Mouse (Mus musculus) forebrain, embryonic 10.5 days (tissue): ENCODE results near the gene Atp9a. TPM values are rescaled to one million over a fixed set of nuclear protein-coding genes. Genes with fewer than 3 reads are reported as not detected.

Source experiments
- DNase-seq: peaks from one replicate; pipeline ENCODE4 v3.0.0-alpha.2; 2017; ENCODE audit warnings: low spot score; ENCODE audit errors: extremely low spot score
- H3K27ac ChIP-seq: fragments of 300-500 bp; sonication (generic); 2 replicates; pipeline ENCODE4 v1.5.1; 2016; ENCODE audit warnings: mild to moderate bottlenecking
- H3K27me3 ChIP-seq: fragments of 300-500 bp; sonication (generic); 2 replicates; pipeline ENCODE4 v1.6.1; 2016; ENCODE audit warnings: mild to moderate bottlenecking; ENCODE audit not compliant: poor library complexity, severe bottlenecking
- H3K36me3 ChIP-seq: fragments of 300-500 bp; sonication (generic); replicated peaks from 2 replicates; pipeline ENCODE4 v1.6.1; 2016; ENCODE audit warnings: mild to moderate bottlenecking, moderate library complexity
- H3K4me1 ChIP-seq: fragments of 300-500 bp; sonication (generic); 2 replicates; pipeline ENCODE4 v1.6.1; 2016
- H3K4me3 ChIP-seq: fragments of 300-500 bp; sonication (generic); 2 replicates; pipeline ENCODE4 v1.5.1; 2016; ENCODE audit warnings: mild to moderate bottlenecking, moderate library complexity
- H3K9me3 ChIP-seq: fragments of 300-500 bp; sonication (generic); 2 replicates; pipeline ENCODE4 v1.6.1; 2016; ENCODE audit warnings: mild to moderate bottlenecking, moderate library complexity
- WGBS: fragments of 180-500 bp; shearing (Covaris S2); methylation state at CpG from one replicate; pipeline ENCODE4 v1.1.7; 2016; 5-methylcytosine and 5-hydroxymethylcytosine counted together
- polyA plus RNA-seq: library from polyadenylated mRNA; unstranded; fragments of >200 nt; fragmentation: Nextera tagmentation; extraction: Ambion mirVana; gene quantifications from 2 replicates; pipeline ENCODE4 v1.2.1, GENCODE M21; 2016

Gene Atp9a
- polyA plus RNA-seq, 1 experiment from 2014 or later: 8.7 TPM

DNA sequence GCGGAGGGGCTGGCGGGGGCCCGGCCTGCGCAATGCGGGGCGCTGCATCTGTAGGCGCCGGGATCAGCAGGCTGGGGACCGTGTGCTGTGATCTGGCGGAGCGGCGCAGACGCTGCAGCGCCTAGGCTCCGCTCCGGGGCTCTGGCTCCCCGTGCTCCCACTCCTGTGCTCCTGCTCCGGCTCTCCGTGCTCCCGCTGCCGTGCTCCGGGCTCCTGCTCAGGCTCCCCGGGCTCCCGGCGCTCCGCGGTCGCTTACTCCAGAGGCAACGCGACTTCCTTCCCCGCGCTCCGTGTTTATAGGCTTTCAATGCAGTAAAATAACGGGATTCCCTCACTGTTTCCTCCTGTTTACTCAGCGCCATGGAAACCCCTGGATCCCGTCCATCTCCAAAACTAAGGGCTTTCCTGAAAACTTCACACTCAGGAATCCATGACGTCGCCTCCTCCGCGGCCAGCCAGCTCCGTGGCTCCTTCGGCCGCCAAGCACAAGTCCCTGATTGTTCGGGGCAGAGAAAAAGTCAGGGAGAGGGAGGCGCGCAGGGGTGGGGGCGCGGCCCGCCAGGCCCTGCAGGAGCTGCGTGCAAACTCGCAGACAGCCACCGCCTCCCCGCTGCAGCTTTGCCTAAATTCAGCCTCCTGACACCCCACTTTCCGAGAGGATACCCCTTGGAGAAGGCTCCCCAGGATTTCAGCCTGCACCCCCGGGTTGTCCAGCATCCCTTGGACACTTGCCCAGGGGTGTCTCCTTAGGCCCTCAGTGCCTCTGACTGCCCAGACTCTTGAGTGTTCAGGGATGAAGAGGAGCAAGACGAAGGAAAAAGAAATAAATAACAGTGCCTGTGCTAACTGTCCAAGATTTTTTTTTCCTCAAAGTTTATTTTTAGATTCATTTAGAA is 140.5 kb downstream of the Atp9a start, which contains the start of gene Nfatc2:
Gene Nfatc2, minus strand, starts transcription at position 167 of the 896 bp plus-strand sequence.
- Histone ChIP-seq H3K27me3 (peaks cover 90% of the 10 kb centered on the region), H3K4me3 (peak within 1 kb of the TSS; percentile 68), H3K36me3 (no peaks in the 10 kb centered on the region), H3K4me1 (peaks cover 33% of the 10 kb centered on the region), H3K27ac (peak within 1 kb of the TSS; percentile 72), H3K9me3 (no peaks in the 10 kb centered on the region)
- peak; percentile 70 for DNase-seq
- 1% methylated on average over 49 of the region's 56 CpGs for WGBS

DNA sequence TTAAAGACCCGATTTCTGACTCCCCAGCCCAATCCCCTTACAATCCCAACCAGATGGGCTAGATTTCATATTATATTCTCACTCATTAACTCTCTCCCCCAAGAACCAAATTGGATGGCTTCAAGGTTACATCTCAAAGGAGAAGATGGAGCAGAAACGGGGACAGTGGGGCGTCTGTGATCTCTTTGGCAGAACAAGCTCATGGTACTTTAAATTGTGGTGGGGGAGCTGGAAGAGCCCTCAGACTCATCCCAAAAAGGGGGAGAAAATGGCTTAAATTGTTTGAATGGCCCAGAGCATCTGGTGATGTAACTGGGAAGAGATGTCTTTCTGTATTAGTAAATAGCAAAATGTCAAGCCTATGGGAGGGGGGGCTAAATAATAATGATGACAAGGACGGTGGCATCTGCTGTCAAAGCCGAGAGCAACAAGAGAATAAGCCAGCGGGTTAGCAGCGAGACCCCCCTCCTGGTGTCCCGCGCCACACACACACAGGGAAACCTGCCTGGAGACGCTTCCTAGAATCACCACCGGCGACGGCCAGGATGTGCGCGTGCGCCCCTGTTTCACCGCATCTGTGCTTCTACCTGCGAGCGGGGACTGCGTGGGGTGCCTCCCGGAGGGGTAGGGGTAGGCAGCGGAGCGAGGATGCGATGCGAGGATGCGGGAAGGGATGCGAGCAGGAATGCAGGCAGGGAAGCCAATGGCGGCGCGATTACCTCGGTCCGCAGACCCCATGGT is 141.3 kb downstream of the Atp9a start:
- no peaks in the 10 kb centered on the region for H3K36me3 ChIP-seq
- peak; percentile 60 for DNase-seq
- H3K4me3 ChIP-seq: peak overlapping the region; percentile 68
- peaks cover 37% of the 10 kb centered on the region for H3K4me1 ChIP-seq
- H3K27ac ChIP-seq: peak overlapping the region; percentile 72
- 2% methylated on average over 32 of the region's 32 CpGs for WGBS
- no peaks in the 10 kb centered on the region for H3K9me3 ChIP-seq
- peaks cover 96% of the 10 kb centered on the region for H3K27me3 ChIP-seq

DNA sequence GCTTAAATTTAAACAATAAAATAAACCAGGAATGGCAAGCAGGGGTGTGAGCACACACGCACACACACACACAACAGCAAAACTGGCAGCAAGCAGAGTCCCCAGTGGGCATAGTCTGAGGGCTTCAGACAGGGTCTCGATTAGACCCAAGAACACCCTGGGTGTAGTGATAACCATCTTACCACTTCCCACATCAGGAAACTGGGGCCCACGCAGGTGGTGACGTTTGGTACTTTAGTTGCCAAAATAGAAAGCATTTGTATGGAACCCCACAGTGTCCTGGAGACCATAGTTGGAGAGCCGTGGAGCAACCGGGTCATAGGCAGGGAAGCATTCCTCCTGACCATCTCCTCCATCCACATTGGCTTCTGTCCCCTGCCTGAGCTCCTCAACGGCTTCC is 146.5 kb downstream of the Atp9a start:
- Histone ChIP-seq H3K4me3 (no peak overlapping the region), H3K27ac (no peak overlapping the region)

DNA sequence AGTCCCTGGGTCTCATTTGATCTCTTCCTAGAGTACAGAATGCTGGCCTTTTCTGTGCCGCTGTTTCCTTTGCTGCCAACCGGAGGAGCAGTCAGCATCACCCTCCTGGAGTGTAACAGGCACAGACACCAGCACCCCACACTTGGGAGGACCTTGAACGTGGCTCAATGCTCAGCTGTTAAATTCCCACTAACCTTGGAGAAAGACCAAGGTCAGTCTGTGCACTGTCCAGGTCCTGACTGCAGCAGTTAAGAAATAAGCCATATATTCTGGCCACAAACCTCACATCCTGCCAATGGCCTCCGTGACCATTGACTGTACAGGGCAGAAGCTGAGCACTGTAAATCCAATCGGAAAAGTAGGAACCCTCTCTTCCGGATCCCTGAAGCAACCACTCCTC is 148.5 kb downstream of the Atp9a start:
- H3K4me1 ChIP-seq: peaks cover 26% of the 10 kb centered on the region
- H3K4me3 ChIP-seq: no peak overlapping the region
- 85% methylated on average over 6 of the region's 6 CpGs for WGBS
- H3K36me3 ChIP-seq: no peaks in the 10 kb centered on the region
- no peaks in the 10 kb centered on the region for H3K9me3 ChIP-seq
- H3K27me3 ChIP-seq: peaks cover 73% of the 10 kb centered on the region
- H3K27ac ChIP-seq: no peak overlapping the region
- no peak for DNase-seq

More for the DNA sequence above, 146.5 kb downstream of the Atp9a start:
- Histone ChIP-seq H3K4me1 (peaks cover 12% of the 10 kb centered on the region), H3K36me3 (no peaks in the 10 kb centered on the region), H3K9me3 (no peaks in the 10 kb centered on the region), H3K27me3 (peaks cover 73% of the 10 kb centered on the region)
- no peak for DNase-seq
- 92% methylated on average over 7 of the region's 7 CpGs for WGBS

DNA sequence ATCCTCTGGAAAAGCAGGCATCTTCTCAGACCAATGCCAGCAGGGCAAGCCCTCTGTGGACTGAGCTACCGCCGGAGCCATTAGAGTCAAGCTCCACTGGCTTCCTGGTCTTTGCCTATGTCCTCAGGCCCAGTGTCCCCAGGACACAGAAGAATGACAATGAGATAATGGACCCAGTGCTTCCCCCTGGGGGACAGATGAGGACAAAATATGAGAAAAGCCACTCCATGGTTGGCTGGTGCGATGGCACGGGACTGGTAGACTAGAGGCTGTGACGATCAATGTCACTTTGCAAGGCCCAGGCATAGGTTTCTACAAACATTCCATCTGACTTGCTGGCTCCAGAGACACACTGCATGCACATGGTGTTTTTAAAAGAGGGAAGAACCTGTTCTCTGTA is 149.2 kb downstream of the Atp9a start:
- 87% methylated on average over 5 of the region's 5 CpGs for WGBS
- no peaks in the 10 kb centered on the region for H3K9me3 ChIP-seq
- no peak overlapping the region for H3K27ac ChIP-seq
- peaks cover 27% of the 10 kb centered on the region for H3K4me1 ChIP-seq
- no peak overlapping the region for H3K4me3 ChIP-seq
- H3K27me3 ChIP-seq: peaks cover 73% of the 10 kb centered on the region
- no peak for DNase-seq
- no peaks in the 10 kb centered on the region for H3K36me3 ChIP-seq

DNA sequence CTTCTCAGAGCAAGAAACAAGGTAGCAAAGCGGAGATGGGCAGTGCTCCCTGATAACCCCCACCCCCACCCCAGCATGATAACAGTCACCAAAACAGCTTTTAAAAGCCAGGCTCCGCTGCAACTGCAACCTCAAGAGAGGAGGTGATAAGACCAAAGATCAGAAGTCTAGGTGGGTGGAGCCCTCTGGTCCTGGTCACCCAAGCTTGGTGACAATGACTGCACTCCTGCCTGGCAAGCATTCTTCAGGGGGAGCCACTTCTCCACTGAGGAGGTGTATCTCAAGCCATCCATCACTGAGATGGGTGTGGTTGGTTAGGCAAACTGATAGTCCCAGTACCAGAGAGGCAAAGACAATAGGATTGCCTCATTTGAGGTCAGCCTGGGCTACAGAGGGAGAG is 151.1 kb downstream of the Atp9a start:
- H3K4me1 ChIP-seq: peaks cover 25% of the 10 kb centered on the region
- DNase-seq: no peak
- H3K27me3 ChIP-seq: peaks cover 64% of the 10 kb centered on the region
- WGBS: 84% methylated on average over 2 of the region's 2 CpGs
- no peaks in the 10 kb centered on the region for H3K9me3 ChIP-seq
- H3K36me3 ChIP-seq: no peaks in the 10 kb centered on the region
- no peak overlapping the region for H3K27ac ChIP-seq
- no peak overlapping the region for H3K4me3 ChIP-seq

GRCm38 (mm10) chr2:168590556-168590955 is 151.7 kb downstream of the Atp9a start:
- H3K4me3 ChIP-seq: peak overlapping the region; percentile 63
- no peaks in the 10 kb centered on the region for H3K9me3 ChIP-seq
- 43% methylated on average over 10 of the region's 10 CpGs for WGBS
- H3K36me3 ChIP-seq: no peaks in the 10 kb centered on the region
- peaks cover 60% of the 10 kb centered on the region for H3K27me3 ChIP-seq
- H3K27ac ChIP-seq: peak overlapping the region; percentile 58; the same call in 1 of the 2 replicates
- peaks cover 24% of the 10 kb centered on the region for H3K4me1 ChIP-seq
- DNase-seq: no peak

DNA sequence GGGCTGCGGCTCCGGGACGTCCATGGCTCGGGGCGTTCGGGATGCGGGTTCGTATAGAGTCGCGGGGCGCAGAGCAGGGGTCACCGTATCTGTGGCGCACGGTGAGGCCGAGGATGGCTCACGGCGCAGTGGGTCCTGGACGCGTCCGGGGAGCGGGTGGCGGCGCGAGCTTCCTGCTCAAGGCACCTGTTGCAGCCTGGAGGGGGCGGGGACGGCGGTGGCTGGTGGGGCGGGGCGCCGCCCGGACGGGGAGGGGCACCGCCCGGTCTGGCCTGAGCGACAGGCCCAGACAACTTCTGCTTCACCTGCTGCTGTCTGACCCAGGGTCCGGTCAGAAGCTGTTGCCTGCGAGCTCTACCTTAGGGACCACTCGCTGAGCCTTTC is 152.0 kb downstream of the Atp9a start:
- Histone ChIP-seq H3K27me3 (peaks cover 60% of the 10 kb centered on the region), H3K36me3 (no peaks in the 10 kb centered on the region), H3K4me1 (peaks cover 24% of the 10 kb centered on the region), H3K27ac (peak overlapping the region; percentile 58; the same call in 1 of the 2 replicates), H3K4me3 (peak overlapping the region; percentile 63), H3K9me3 (no peaks in the 10 kb centered on the region)
- no peak for DNase-seq
- WGBS: 1% methylated on average over 36 of the region's 38 CpGs

- WGBS: 5% methylated on average over 21 of the region's 21 CpGs
- Histone ChIP-seq H3K27me3 (peaks cover 60% of the 10 kb centered on the region), H3K27ac (peak overlapping the region; percentile 58; the same call in 1 of the 2 replicates)
These were observed 152.6 kb downstream of the Atp9a start for GRCm38 (mm10) chr2:168589368-168590167.

DNA sequence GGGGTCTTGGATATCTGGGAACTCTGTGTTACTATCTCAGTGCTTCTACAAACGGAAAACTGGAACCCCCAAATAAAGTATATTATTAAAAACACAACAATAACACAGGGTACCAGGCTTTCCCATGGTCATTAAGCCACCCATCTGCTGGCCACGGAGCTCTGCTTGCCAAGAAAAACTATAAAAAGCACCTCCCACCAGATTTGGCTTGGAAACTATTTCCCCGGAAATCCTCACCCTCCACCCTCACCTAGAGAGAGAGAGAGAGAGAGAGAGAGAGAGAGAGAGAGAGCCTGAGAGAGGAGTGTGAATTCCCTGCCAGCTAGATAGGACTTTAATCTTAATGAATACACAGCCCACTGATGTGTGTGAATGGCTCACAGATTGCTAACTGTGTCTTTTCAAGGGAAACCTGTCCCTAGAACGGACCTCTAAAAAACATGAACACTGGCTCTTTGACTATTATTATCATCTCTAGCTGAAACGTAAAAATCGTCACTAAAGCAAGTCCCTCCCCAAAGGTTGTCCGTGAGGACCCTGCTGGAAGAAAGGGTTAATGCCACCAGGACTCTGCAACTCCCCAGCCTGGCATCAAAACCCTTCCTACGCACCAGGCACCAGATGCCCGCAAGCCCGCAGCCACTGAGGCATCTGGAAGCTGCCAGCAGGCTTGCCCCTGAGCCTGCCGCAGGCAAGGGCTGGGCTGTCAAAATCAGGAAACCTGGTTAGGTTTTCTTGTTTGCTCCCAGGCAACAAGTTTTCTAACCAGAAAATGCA is 153.4 kb downstream of the Atp9a start:
- Histone ChIP-seq H3K9me3 (no peaks in the 10 kb centered on the region), H3K27me3 (peaks cover 60% of the 10 kb centered on the region), H3K4me3 (no peak overlapping the region), H3K36me3 (no peaks in the 10 kb centered on the region), H3K27ac (no peak overlapping the region), H3K4me1 (peaks cover 33% of the 10 kb centered on the region)
- no peak for DNase-seq
- 66% methylated on average over 11 of the region's 11 CpGs for WGBS

More at GRCm38 (mm10) chr2:168589368-168590167, 152.6 kb downstream of the Atp9a start:
- Histone ChIP-seq H3K4me3 (peak overlapping the region; percentile 63), H3K9me3 (no peaks in the 10 kb centered on the region), H3K36me3 (no peaks in the 10 kb centered on the region), H3K4me1 (peaks cover 25% of the 10 kb centered on the region)
- DNase-seq: no peak

- Histone ChIP-seq H3K36me3 (no peaks in the 10 kb centered on the region), H3K27ac (no peak overlapping the region), H3K4me1 (peaks cover 42% of the 10 kb centered on the region), H3K27me3 (peaks cover 50% of the 10 kb centered on the region), H3K9me3 (no peaks in the 10 kb centered on the region), H3K4me3 (no peak overlapping the region)
- no peak for DNase-seq
- WGBS: 77% methylated on average over 8 of the region's 8 CpGs
These were observed 155.1 kb downstream of the Atp9a start for GRCm38 (mm10) chr2:168587159-168587558.

DNA sequence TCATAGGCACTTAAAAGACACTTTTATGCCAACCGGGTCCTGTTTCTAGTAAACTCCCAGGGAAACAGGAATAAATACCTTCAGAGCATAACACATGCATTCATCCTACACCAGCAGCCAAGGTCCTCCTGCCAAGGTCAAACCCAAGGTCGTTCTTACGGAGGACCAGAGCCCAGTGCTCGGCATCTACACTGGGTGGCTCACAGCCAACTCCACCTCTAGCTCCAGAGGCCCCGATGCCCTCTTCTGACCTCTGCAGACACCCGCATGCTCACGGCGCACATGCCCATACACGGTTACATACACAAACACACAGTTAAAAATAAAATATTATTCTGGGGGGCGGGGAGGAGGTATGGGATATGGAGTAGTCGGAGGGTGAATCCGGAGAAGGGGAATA is 155.7 kb downstream of the Atp9a start:
- Histone ChIP-seq H3K4me1 (peaks cover 46% of the 10 kb centered on the region), H3K4me3 (no peak overlapping the region), H3K27me3 (peaks cover 44% of the 10 kb centered on the region), H3K36me3 (no peaks in the 10 kb centered on the region), H3K9me3 (no peaks in the 10 kb centered on the region), H3K27ac (no peak overlapping the region)
- DNase-seq: no peak
- WGBS: 92% methylated on average over 12 of the region's 12 CpGs
